Mouse (Mus musculus): ENCODE results near the gene Pfas. TPM values are rescaled to one million over a fixed set of nuclear protein-coding genes. Genes with fewer than 3 reads are reported as not detected.

The Pfas gene
- polyA plus RNA-seq, 1 experiment from 2014 or later = 31.5 TPM

Small RNAs within 50 kb of the gene (microRNA-seq; reads per million reads assigned to microRNA genes)
- gene Mir3062 = 3.3 reads per million, percentile 13 among the genes with 10 or more reads in this experiment

Other genes starting within 250 kb of the Pfas start
- 78.7 and 80.4 TPM in 2 replicates for gene Ndel1, start 136.6 kb downstream of the Pfas start, polyA plus RNA-seq (2015; fragmentation: Nextera tagmentation; extraction: Ambion mirVana)
- 0.22 and 0.64 TPM in 2 replicates for gene Rnf222, start 119.9 kb downstream of the Pfas start, polyA plus RNA-seq (2015; fragmentation: Nextera tagmentation; extraction: Ambion mirVana)
- gene Rpl26, start 106.9 kb downstream of the Pfas start, polyA plus RNA-seq (2015; fragmentation: Nextera tagmentation; extraction: Ambion mirVana) = 1,013 and 1,066 TPM in 2 replicates
- not detected in 2 replicates for gene Odf4, start 81.4 kb downstream of the Pfas start, polyA plus RNA-seq (2015; fragmentation: Nextera tagmentation; extraction: Ambion mirVana)
- gene Arhgef15, start 51.0 kb downstream of the Pfas start, polyA plus RNA-seq (2015; fragmentation: Nextera tagmentation; extraction: Ambion mirVana) = 8.5 and 8.8 TPM in 2 replicates
- 5.1 and 5.3 TPM in 2 replicates for gene Slc25a35, start 40.3 kb downstream of the Pfas start, polyA plus RNA-seq (2015; fragmentation: Nextera tagmentation; extraction: Ambion mirVana)
- 55.9 and 63.0 TPM in 2 replicates for gene Rangrf, start 33.3 kb downstream of the Pfas start, polyA plus RNA-seq (2015; fragmentation: Nextera tagmentation; extraction: Ambion mirVana)
- 40.3 and 45.5 TPM in 2 replicates for gene Ctc1, start 7.5 kb upstream of the Pfas start, polyA plus RNA-seq (2015; fragmentation: Nextera tagmentation; extraction: Ambion mirVana)
- gene Aurkb, start 37.2 kb upstream of the Pfas start, polyA plus RNA-seq (2015; fragmentation: Nextera tagmentation; extraction: Ambion mirVana) = 134 and 146 TPM in 2 replicates
- gene Borcs6, start 51.3 kb upstream of the Pfas start, polyA plus RNA-seq (2015; fragmentation: Nextera tagmentation; extraction: Ambion mirVana) = 10.3 and 10.7 TPM in 2 replicates
- 49.6 and 55.0 TPM in 2 replicates for gene Tmem107, start 62.3 kb upstream of the Pfas start, polyA plus RNA-seq (2015; fragmentation: Nextera tagmentation; extraction: Ambion mirVana)
- gene Vamp2, start 80.0 kb upstream of the Pfas start, polyA plus RNA-seq (2015; fragmentation: Nextera tagmentation; extraction: Ambion mirVana) = 68.5 and 84.6 TPM in 2 replicates
- 15.4 and 20.3 TPM in 2 replicates for gene Per1, start 86.8 kb upstream of the Pfas start, polyA plus RNA-seq (2015; fragmentation: Nextera tagmentation; extraction: Ambion mirVana)
- 0.76 and 1.0 TPM in 2 replicates for gene Hes7, start 111.9 kb upstream of the Pfas start, polyA plus RNA-seq (2015; fragmentation: Nextera tagmentation; extraction: Ambion mirVana)
- gene 9130213A22Rik, start 114.1 kb upstream of the Pfas start, polyA plus RNA-seq (2015; fragmentation: Nextera tagmentation; extraction: Ambion mirVana) = 0.37 TPM in 2 replicates
- gene Aloxe3, start 117.4 kb upstream of the Pfas start, polyA plus RNA-seq (2015; fragmentation: Nextera tagmentation; extraction: Ambion mirVana) = 0.27 and 1.2 TPM in 2 replicates
- 4.2 and 11.5 TPM in 2 replicates for gene Alox12b, start 148.5 kb upstream of the Pfas start, polyA plus RNA-seq (2015; fragmentation: Nextera tagmentation; extraction: Ambion mirVana)
- gene Alox8, start 189.4 kb upstream of the Pfas start, polyA plus RNA-seq (2015; fragmentation: Nextera tagmentation; extraction: Ambion mirVana) = 0.28 and 0.31 TPM in 2 replicates
- gene Gucy2e, start 228.6 kb upstream of the Pfas start, polyA plus RNA-seq (2015; fragmentation: Nextera tagmentation; extraction: Ambion mirVana) = 0.04 TPM in 1 of 2 replicates, not detected in the other

All from stomach, embryonic 15.5 days (tissue).